In genomic region chr8:120046258-120047020, GRCm38 (mm10) we compare ENCODE assay signal across 8 mouse cellular contexts. TPM values are rescaled to one million over a fixed set of nuclear protein-coding genes. Genes with fewer than 3 reads are reported as not detected.
DNase-seq lines count a peak whose midpoint lies in the region; ATAC-seq lines count a peak whose summit lies in the region.

No protein-coding gene starts in this region.

- no peak for ATAC-seq in neural tube, embryonic 11.5 days (ENCODE audit: insufficient read depth, low FRiP score, low TSS enrichment)
- no peak for ATAC-seq in neural tube, embryonic 15.5 days (ENCODE audit: low FRiP score)
- peak; percentile 47; the same call in 1 of the 2 replicates for ATAC-seq in heart, embryonic 13.5 days (ENCODE audit: extremely low read depth, insufficient number of reproducible peaks, low FRiP score, low TSS enrichment)
- ATAC-seq in lung, embryonic 15.5 days (ENCODE audit: borderline replicate concordance, extremely low read depth, low FRiP score, low TSS enrichment), result peak; percentile 49; the same call in 1 of the 2 replicates
- no peak for ATAC-seq in megakaryocyte progenitor cell, adult 5-6 weeks (replicated peaks; ENCODE audit: poor library complexity)

- no peak overlapping the region for H3K9ac ChIP-seq in neural tube, embryonic 11.5 days (ENCODE audit: low read length)
- no peak overlapping the region for H3K9ac ChIP-seq in neural tube, embryonic 15.5 days (replicated peaks)
- peak overlapping the region; percentile 40; the same call in 1 of the 2 replicates for H3K9ac ChIP-seq in heart, embryonic 13.5 days
- no peak overlapping the region for H3K9ac ChIP-seq in lung, embryonic 15.5 days

- H3K27me3 ChIP-seq in neural tube, embryonic 11.5 days (ENCODE audit: control insufficient read depth, insufficient read depth, low read length), result no peaks in the 10 kb centered on the region
- no peaks in the 10 kb centered on the region for H3K27me3 ChIP-seq in neural tube, embryonic 15.5 days (replicated peaks)
- H3K27me3 ChIP-seq in heart, embryonic 13.5 days (replicated peaks), result peaks cover 29% of the 10 kb centered on the region
- no peaks in the 10 kb centered on the region for H3K27me3 ChIP-seq in lung, embryonic 15.5 days

- H3K9me3 ChIP-seq in neural tube, embryonic 11.5 days (ENCODE audit: control insufficient read depth, low read length), result no peaks in the 10 kb centered on the region
- no peaks in the 10 kb centered on the region for H3K9me3 ChIP-seq in neural tube, embryonic 15.5 days (replicated peaks)
- no peaks in the 10 kb centered on the region for H3K9me3 ChIP-seq in heart, embryonic 13.5 days
- no peaks in the 10 kb centered on the region for H3K9me3 ChIP-seq in lung, embryonic 15.5 days

- H3K4me1 ChIP-seq in neural tube, embryonic 11.5 days (ENCODE audit: control insufficient read depth, insufficient read depth, low read length), result no peaks in the 10 kb centered on the region
- no peaks in the 10 kb centered on the region for H3K4me1 ChIP-seq in neural tube, embryonic 15.5 days
- H3K4me1 ChIP-seq in heart, embryonic 13.5 days, result peaks cover 29% of the 10 kb centered on the region
- H3K4me1 ChIP-seq in lung, embryonic 15.5 days, result peaks cover 19% of the 10 kb centered on the region

- H3K4me3 ChIP-seq in neural tube, embryonic 11.5 days (ENCODE audit: low read depth, low read length), result no peak overlapping the region
- H3K4me3 ChIP-seq in neural tube, embryonic 15.5 days (replicated peaks), result no peak overlapping the region
- H3K4me3 ChIP-seq in heart, embryonic 13.5 days, result no peak overlapping the region
- no peak overlapping the region for H3K4me3 ChIP-seq in lung, embryonic 15.5 days

- no peak overlapping the region for H3K27ac ChIP-seq in neural tube, embryonic 11.5 days (ENCODE audit: low read depth, low read length)
- H3K27ac ChIP-seq in neural tube, embryonic 15.5 days (replicated peaks), result no peak overlapping the region
- H3K27ac ChIP-seq in heart, embryonic 13.5 days (replicated peaks), result peak overlapping the region; percentile 68
- H3K27ac ChIP-seq in lung, embryonic 15.5 days, result peak overlapping the region; percentile 27

- 73% methylated on average over 14 of the region's 14 CpGs for WGBS in neural tube, embryonic 11.5 days
- WGBS in neural tube, embryonic 15.5 days, result 70% methylated on average over 14 of the region's 14 CpGs
- WGBS in heart, embryonic 13.5 days, result 40% methylated on average over 14 of the region's 14 CpGs
- WGBS in lung, embryonic 15.5 days, result 45% methylated on average over 14 of the region's 14 CpGs

- no peaks in the 10 kb centered on the region for H3K36me3 ChIP-seq in neural tube, embryonic 11.5 days (ENCODE audit: control insufficient read depth, insufficient read depth, low read length)
- H3K36me3 ChIP-seq in neural tube, embryonic 15.5 days, result no peaks in the 10 kb centered on the region
- no peaks in the 10 kb centered on the region for H3K36me3 ChIP-seq in heart, embryonic 13.5 days
- H3K36me3 ChIP-seq in lung, embryonic 15.5 days, result no peaks in the 10 kb centered on the region

- DNase-seq in neural tube, embryonic 11.5 days (ENCODE audit: low spot score), result peak; percentile 19
- peak; percentile 56 for DNase-seq in fat pad, adult 2 months (ENCODE audit: extremely low read depth, low read depth, low spot score)
- peak; percentile 87 for DNase-seq in layer of hippocampus, adult 11-12 months (ENCODE audit: low spot score)
- DNase-seq in telencephalon, adult 2 months (ENCODE audit: low read depth, low spot score), result peak; percentile 74

- no peak overlapping the region for H3K4me2 ChIP-seq in neural tube, embryonic 11.5 days (ENCODE audit: low read depth)
- H3K4me2 ChIP-seq in neural tube, embryonic 15.5 days, result no peak overlapping the region
- H3K4me2 ChIP-seq in heart, embryonic 13.5 days, result no peak overlapping the region
- no peak overlapping the region for H3K4me2 ChIP-seq in lung, embryonic 15.5 days

RNA-seq across cellular contexts. Expression of gene Crispld2, which starts 54.2 kb away (rescaled TPM):
- polyA plus RNA-seq in neural tube, embryonic 11.5 days (2014; fragmentation: Nextera tagmentation; extraction: Ambion mirVana), result 4.4 and 4.6 TPM in 2 replicates
- 2.6 and 5.8 TPM in 2 replicates for polyA plus RNA-seq in neural tube, embryonic 15.5 days (2015; fragmentation: Nextera tagmentation; extraction: Ambion mirVana)
- polyA plus RNA-seq in heart, embryonic 13.5 days (2015; fragmentation: Nextera tagmentation; extraction: Ambion mirVana), result 3.9 and 4.1 TPM in 2 replicates
- polyA plus RNA-seq in lung, embryonic 15.5 days (2015; fragmentation: Nextera tagmentation; extraction: Ambion mirVana), result 9.2 and 10.0 TPM in 2 replicates
- 0.49 and 0.54 TPM in 2 replicates for total RNA-seq in megakaryocyte progenitor cell, adult 5-6 weeks (2015)
- total RNA-seq in megakaryocyte progenitor cell, adult 5-6 weeks (2017), result 0.51 and 0.92 TPM in 2 replicates

RNA-seq across cellular contexts. Expression of gene Zdhhc7, which starts 54.8 kb away (rescaled TPM):
- polyA plus RNA-seq in neural tube, embryonic 11.5 days (2014; fragmentation: Nextera tagmentation; extraction: Ambion mirVana), result 33.0 and 33.9 TPM in 2 replicates
- polyA plus RNA-seq in neural tube, embryonic 15.5 days (2015; fragmentation: Nextera tagmentation; extraction: Ambion mirVana), result 26.9 and 31.6 TPM in 2 replicates
- 29.2 and 31.0 TPM in 2 replicates for polyA plus RNA-seq in heart, embryonic 13.5 days (2015; fragmentation: Nextera tagmentation; extraction: Ambion mirVana)
- 38.3 and 40.0 TPM in 2 replicates for polyA plus RNA-seq in lung, embryonic 15.5 days (2015; fragmentation: Nextera tagmentation; extraction: Ambion mirVana)
- 10.5 and 11.1 TPM in 2 replicates for total RNA-seq in megakaryocyte progenitor cell, adult 5-6 weeks (2015)
- 19.4 and 24.7 TPM in 2 replicates for total RNA-seq in megakaryocyte progenitor cell, adult 5-6 weeks (2017)

Comparison
In these comparisons a context has a peak if more than half of its experiments do, and no peak if none do; other contexts are left out.
1. ATAC-seq: peak in heart, embryonic 13.5 days (single experiment) and lung, embryonic 15.5 days (single experiment); none in neural tube, embryonic 11.5 days (single experiment), neural tube, embryonic 15.5 days (single experiment) and megakaryocyte progenitor cell, adult 5-6 weeks (single experiment).
2. DNase-seq: peak in every context shown above with its lines; median percentile 87 in layer of hippocampus, adult 11-12 months; 74 in telencephalon, adult 2 months; 56 in fat pad, adult 2 months; 19 in neural tube, embryonic 11.5 days.
3. H3K27ac ChIP-seq: peak in heart, embryonic 13.5 days (single experiment) and lung, embryonic 15.5 days (single experiment); none in neural tube, embryonic 11.5 days (single experiment) and neural tube, embryonic 15.5 days (single experiment).